Mouse (Mus musculus) kidney, adult 18-20 months (tissue): ENCODE measurements around the gene Dnpep.

Experiments used
- DNase-seq: peaks from one replicate; pipeline ENCODE4 v3.0.0; 2021

Gene Dnpep

DNA sequence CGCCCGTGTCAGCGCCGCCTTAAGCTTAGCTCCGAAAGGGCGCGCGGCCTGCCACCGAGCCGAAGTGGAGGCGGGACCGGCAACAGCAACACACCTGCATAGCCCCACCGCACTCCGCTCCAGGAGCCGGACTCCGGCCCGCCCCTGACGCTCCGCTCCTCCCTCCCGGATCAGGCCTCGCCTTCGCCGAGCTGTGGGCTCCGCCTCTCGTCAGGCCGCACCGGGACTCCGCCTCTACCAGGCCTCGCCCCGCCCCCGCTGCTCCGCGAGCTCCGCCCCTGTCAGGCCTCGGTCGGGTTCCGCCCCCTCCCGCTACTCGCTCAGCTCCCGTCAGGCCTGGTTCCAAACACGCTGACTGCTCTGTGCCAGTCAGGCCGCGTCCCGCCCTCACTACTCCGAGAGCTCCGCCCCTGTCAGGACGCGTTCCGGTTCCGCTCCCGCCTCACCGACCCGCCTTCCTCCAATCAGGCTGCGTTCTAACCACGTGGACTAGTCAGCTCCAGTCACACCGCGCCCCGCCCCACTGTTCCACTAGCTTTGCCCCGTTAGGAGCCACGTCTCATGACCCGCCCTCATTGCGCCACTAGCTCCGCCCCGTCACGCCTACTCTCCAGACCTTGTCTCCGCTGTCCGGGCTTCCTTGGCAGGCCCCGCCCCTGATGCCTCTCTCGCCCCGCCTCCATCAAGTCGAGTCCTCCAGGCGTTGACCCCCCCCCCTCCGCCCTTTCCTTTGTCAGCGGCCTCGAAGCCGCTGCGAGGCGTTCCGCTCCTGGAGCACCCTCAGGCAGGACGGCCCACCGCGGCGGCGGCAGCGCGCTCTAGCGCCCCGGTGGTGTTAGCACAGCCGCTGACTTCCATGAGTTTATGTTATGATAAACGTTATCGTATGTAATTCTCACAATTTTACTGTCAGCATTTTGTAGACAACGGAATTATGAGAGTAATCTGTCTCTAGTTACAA is at the start of gene Dnpep:
Gene Dnpep, minus strand, starts transcription at position 750 of the 961 bp plus-strand sequence.
- peak; percentile 100 for DNase-seq

GRCm38 (mm10) chr1:75365510-75366137 is 47.8 kb upstream of the Dnpep start:
- no peak for DNase-seq

DNA sequence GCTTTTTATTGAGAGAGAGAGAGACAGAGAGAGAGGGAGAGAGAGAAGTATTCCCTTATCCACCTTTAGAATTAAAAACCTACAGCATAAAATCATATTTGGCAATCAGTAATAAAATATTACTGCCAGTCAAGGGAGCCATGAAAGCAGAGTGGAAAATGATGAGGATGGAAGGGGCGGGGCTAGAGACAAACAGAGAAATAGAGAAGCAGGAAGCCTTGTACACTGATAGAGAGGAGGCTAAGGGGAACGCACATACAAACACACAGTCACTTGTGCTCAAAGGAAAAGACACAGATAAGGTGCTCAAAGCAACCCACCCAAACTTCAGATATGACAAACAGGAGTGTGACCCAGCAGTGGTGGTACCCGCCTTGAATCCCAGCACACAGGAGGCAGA is 46.1 kb upstream of the Dnpep start:
- no peak for DNase-seq

- no peak for DNase-seq
Measured at GRCm38 (mm10) chr1:75361750-75362149, 44.0 kb upstream of the Dnpep start.

GRCm38 (mm10) chr1:75361123-75361522 is 43.3 kb upstream of the Dnpep start:
- no peak for DNase-seq

DNA sequence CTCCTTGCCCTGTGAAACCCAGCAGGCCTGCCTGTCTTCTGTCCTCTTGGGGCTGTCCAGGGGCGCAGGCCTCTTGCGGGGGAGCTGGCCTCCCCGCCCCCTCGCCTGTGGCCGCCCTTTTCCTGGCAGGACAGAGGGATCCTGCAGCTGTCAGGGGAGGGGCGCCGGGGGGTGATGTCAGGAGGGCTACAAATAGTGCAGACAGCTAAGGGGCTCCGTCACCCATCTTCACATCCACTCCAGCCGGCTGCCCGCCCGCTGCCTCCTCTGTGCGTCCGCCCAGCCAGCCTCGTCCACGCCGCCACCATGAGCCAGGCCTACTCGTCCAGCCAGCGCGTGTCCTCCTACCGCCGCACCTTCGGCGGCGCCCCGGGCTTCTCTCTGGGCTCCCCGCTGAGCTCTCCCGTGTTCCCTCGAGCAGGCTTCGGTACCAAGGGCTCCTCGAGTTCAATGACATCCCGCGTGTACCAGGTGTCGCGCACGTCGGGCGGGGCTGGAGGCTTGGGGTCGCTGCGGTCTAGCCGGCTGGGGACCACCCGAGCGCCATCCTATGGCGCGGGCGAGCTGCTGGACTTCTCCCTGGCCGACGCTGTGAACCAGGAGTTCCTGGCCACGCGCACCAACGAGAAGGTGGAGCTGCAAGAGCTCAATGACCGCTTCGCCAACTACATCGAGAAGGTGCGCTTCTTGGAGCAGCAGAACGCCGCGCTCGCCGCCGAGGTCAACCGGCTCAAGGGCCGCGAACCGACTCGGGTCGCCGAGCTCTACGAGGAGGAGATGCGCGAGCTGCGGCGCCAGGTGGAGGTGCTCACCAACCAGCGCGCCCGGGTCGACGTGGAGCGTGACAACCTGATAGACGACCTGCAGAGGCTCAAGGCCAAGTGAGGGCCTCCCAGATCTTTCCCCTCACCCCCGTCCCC is 42.6 kb upstream of the Dnpep start, which contains the start of gene Des:
Gene Des, plus strand, starts transcription at position 218 of the 920 bp plus-strand sequence.
- DNase-seq = peak; percentile 40

- no peak for DNase-seq
Measured at GRCm38 (mm10) chr1:75359346-75359745, 41.6 kb upstream of the Dnpep start.

GRCm38 (mm10) chr1:75358009-75358408 is 40.2 kb upstream of the Dnpep start:
- DNase-seq = no peak

- DNase-seq = peak; percentile 66
Measured at GRCm38 (mm10) chr1:75357261-75357660, 39.5 kb upstream of the Dnpep start.

- no peak for DNase-seq
Measured at GRCm38 (mm10) chr1:75349275-75349674, 31.5 kb upstream of the Dnpep start.

DNA sequence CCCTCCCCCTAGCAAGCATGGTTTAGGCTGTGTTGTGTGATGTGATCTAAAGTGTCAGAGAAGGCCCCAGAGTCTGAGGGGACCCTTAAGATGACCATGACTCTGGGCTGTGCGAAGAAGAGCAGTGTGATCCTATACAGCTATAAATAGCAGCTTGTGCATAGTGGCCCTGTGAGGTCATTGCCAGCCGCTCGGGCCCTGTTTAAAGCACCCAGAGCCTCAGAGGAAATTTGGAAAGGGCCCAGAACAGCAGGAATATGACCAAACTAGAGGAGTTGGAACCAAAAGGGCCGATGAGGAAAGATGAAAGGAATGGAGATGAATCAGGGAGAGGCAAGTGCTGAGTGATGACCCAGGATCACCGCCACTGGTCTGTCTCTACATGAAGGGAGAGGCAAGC is 29.5 kb upstream of the Dnpep start:
- DNase-seq = no peak

GRCm38 (mm10) chr1:75345036-75345935 is 27.5 kb upstream of the Dnpep start:
- DNase-seq = peak; percentile 10

GRCm38 (mm10) chr1:75344291-75345035 is 26.7 kb upstream of the Dnpep start:
- peak; percentile 33 for DNase-seq

GRCm38 (mm10) chr1:75342874-75343416 is 25.2 kb upstream of the Dnpep start:
- peak; percentile 63 for DNase-seq

- no peak for DNase-seq
Measured at GRCm38 (mm10) chr1:75340519-75340918, 22.7 kb upstream of the Dnpep start.

GRCm38 (mm10) chr1:75339337-75339736 is 21.5 kb upstream of the Dnpep start:
- no peak for DNase-seq

DNA sequence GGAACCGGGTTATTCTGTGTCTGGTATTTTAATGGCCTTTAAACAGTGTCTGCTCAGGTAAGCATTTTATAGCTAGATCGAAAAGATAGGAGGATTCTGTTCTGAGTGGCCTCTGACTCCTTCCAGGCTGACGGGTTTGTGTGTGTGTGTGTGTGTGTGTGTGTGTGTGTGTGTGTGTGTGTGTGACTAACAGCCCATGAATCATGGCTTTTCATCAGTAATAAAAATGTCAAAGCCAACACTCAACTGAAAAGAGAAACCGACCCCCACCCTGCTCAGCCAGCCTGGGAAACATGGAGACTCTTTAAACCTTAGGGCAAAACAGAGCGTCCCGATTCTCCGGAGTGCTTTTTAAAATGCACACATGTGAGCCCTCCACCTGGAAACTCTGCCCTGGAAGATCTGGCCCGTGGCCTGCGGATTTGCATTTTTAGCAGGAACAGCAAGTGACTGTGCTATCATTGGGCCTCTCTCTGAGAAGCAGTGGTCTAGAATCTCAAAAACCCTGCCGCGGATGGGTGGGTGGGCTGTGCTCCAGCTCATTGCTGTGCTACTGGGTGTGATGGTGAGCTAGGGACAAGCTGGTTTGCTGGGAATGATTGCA is 20.4 kb upstream of the Dnpep start:
- DNase-seq = peak; percentile 29

DNA sequence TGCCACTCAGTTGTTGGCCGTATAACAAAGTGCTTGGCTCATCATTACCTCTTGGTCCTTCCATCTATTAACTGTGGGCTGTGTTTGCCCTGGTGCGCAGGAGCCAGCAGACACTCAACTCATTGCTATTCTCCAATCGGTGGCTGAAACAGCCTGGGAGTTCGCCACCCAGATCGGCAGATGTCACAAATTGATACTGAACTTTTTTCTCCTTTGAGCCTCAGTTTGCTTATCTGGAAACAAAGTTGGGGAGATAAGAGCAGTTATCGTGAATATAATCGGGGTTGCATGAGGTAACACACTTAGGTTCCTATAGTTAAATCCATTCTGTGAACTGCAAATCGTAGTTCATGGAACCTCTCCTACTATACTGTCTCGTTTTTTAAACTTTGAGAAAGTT is 19.3 kb upstream of the Dnpep start:
- no peak for DNase-seq

DNA sequence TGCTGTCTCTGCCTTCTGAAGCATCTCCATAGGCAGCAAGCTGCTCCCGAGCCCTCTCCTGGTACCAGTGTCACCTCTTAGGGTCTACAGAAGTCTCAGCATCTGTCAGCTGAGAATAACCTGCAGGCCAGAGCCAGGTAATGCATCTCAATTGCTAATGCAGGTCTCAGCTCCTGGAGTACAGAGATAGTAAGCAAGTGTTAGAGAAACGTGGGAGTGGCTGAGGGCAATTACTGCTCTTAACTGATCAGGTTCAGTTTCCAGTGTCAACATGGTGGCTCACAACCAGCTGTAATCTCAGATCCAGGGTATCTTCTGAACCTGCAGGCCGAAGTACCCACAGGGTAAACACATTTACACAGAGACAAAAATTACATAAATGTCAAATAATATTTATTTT is 18.7 kb upstream of the Dnpep start:
- DNase-seq = no peak

- no peak for DNase-seq
Measured at GRCm38 (mm10) chr1:75331271-75331670, 13.5 kb upstream of the Dnpep start.
